Mouse (Mus musculus) liver, embryonic 12.5 days (tissue): ENCODE results near the gene Clca3a1. TPM values are rescaled to one million over a fixed set of nuclear protein-coding genes. Genes with fewer than 3 reads are reported as not detected.

Experiments
- ATAC-seq: fragments of 200-750 bp; cut with Nextera tagmentation; 2 replicates; pipeline ENCODE4 v1.8.0; 2017; ENCODE audit warnings: moderate number of reproducible peaks, mild to moderate bottlenecking, moderate library complexity
- H3K27ac ChIP-seq: fragments of 300-500 bp; sonication (generic); 2 replicates; pipeline ENCODE4 v1.5.1; 2016; ENCODE audit warnings: mild to moderate bottlenecking
- H3K27me3 ChIP-seq: fragments of 300-500 bp; sonication (generic); replicated peaks from 2 replicates; pipeline ENCODE4 v1.6.1; 2016; ENCODE audit warnings: mild to moderate bottlenecking, moderate library complexity
- H3K36me3 ChIP-seq: fragments of 300-500 bp; sonication (generic); 2 replicates; pipeline ENCODE4 v1.6.1; 2016; ENCODE audit warnings: mild to moderate bottlenecking, moderate library complexity
- H3K4me1 ChIP-seq: fragments of 300-500 bp; sonication (generic); 2 replicates; pipeline ENCODE4 v1.6.1; 2016
- H3K4me2 ChIP-seq: fragments of 300-500 bp; sonication (generic); 2 replicates; pipeline ENCODE4 v1.6.1; 2016; ENCODE audit warnings: mild to moderate bottlenecking, moderate library complexity
- H3K4me3 ChIP-seq: fragments of 300-500 bp; sonication (generic); 2 replicates; pipeline ENCODE4 v1.5.1; 2016; ENCODE audit warnings: mild to moderate bottlenecking, moderate library complexity
- H3K9ac ChIP-seq: fragments of 300-500 bp; sonication (generic); 2 replicates; pipeline ENCODE4 v1.6.1; 2016; ENCODE audit warnings: mild to moderate bottlenecking, moderate library complexity
- H3K9me3 ChIP-seq: fragments of 300-500 bp; sonication (generic); replicated peaks from 2 replicates; pipeline ENCODE4 v1.6.1; 2016; ENCODE audit warnings: mild to moderate bottlenecking, moderate library complexity
- WGBS: fragments of 180-500 bp; shearing (Covaris S2); methylation state at CpG from one replicate; pipeline ENCODE4 v1.1.7; 2016; ENCODE audit not compliant: insufficient replicate concordance; 5-methylcytosine and 5-hydroxymethylcytosine counted together
- polyA plus RNA-seq: library from polyadenylated mRNA; unstranded; fragments of >200 nt; fragmentation: Nextera tagmentation; extraction: Ambion mirVana; gene quantifications from 2 replicates; pipeline ENCODE4 v1.2.1, GENCODE M21; 2016

The Clca3a1 gene
- polyA plus RNA-seq, 1 experiment from 2014 or later = 3.0 TPM

- 81% methylated on average over 3 of the region's 3 CpGs for WGBS
- Histone ChIP-seq H3K9me3 (no peaks in the 10 kb centered on the region), H3K4me1 (peaks cover 58% of the 10 kb centered on the region), H3K36me3 (peaks cover 25% of the 10 kb centered on the region), H3K4me2 (peak overlapping the region; percentile 50; the same call in 1 of the 2 replicates), H3K27ac (no peak overlapping the region), H3K27me3 (no peaks in the 10 kb centered on the region), H3K9ac (no peak overlapping the region), H3K4me3 (no peak overlapping the region)
- no peak for ATAC-seq
Measured at GRCm38 (mm10) chr3:144717121-144717520, 43.7 kb downstream of the Clca3a1 start.

DNA sequence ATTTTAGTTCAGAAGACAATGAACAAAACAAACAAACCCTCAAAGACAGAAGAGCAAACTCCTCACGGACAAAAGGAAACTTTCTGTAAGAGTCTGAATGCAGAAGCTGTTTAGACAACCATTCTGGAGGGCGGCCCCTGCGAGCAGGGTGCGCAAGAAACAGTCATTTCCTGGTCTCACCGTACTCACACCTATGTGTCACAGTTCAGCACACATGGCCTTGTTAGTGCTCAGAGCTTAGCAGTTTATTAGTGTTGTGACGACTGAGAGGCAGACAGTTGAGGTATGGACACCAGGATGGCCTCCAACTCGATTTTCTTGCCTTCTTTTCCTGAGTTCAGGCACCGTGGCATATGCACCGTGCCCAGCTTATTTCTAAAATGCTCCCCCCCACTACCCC is 44.9 kb downstream of the Clca3a1 start:
- H3K9ac ChIP-seq = 0 out of 2 replicates have a peak overlapping the region, but pooled peaks have one; percentile 0
- no peak overlapping the region for H3K4me3 ChIP-seq
- peaks cover 46% of the 10 kb centered on the region for H3K4me1 ChIP-seq
- peaks cover 38% of the 10 kb centered on the region for H3K36me3 ChIP-seq
- no peaks in the 10 kb centered on the region for H3K9me3 ChIP-seq
- H3K27ac ChIP-seq = no peak overlapping the region
- WGBS = 63% methylated on average over 9 of the region's 9 CpGs
- no peaks in the 10 kb centered on the region for H3K27me3 ChIP-seq
- no peak overlapping the region for H3K4me2 ChIP-seq
- no peak for ATAC-seq

- Histone ChIP-seq H3K27ac (no peak overlapping the region), H3K4me3 (no peak overlapping the region), H3K9me3 (no peaks in the 10 kb centered on the region), H3K4me1 (peaks cover 41% of the 10 kb centered on the region), H3K36me3 (peaks cover 44% of the 10 kb centered on the region), H3K27me3 (no peaks in the 10 kb centered on the region), H3K9ac (no peak overlapping the region), H3K4me2 (no peak overlapping the region)
- 80% methylated on average over 7 of the region's 7 CpGs for WGBS
- ATAC-seq = no peak
Measured at GRCm38 (mm10) chr3:144715033-144715432, 45.7 kb downstream of the Clca3a1 start.

- Histone ChIP-seq H3K4me3 (no peak overlapping the region), H3K9ac (no peak overlapping the region), H3K9me3 (no peaks in the 10 kb centered on the region), H3K27me3 (no peaks in the 10 kb centered on the region), H3K36me3 (peaks cover 48% of the 10 kb centered on the region), H3K4me1 (peaks cover 41% of the 10 kb centered on the region), H3K27ac (no peak overlapping the region), H3K4me2 (no peak overlapping the region)
- 74% methylated on average over 8 of the region's 8 CpGs for WGBS
- ATAC-seq = no peak
Measured at GRCm38 (mm10) chr3:144714606-144715005, 46.2 kb downstream of the Clca3a1 start.

- Histone ChIP-seq H3K4me2 (no peak overlapping the region), H3K9me3 (no peaks in the 10 kb centered on the region), H3K27me3 (no peaks in the 10 kb centered on the region), H3K27ac (no peak overlapping the region), H3K4me1 (peaks cover 41% of the 10 kb centered on the region), H3K4me3 (no peak overlapping the region), H3K36me3 (peaks cover 51% of the 10 kb centered on the region), H3K9ac (no peak overlapping the region)
- 82% methylated on average over 7 of the region's 7 CpGs for WGBS
- no peak for ATAC-seq
Measured at GRCm38 (mm10) chr3:144714126-144714525, 46.7 kb downstream of the Clca3a1 start.

GRCm38 (mm10) chr3:144711607-144712206 is 49.1 kb downstream of the Clca3a1 start:
- 64% methylated on average over 6 of the region's 6 CpGs for WGBS
- H3K4me3 ChIP-seq = no peak overlapping the region
- peak; percentile 37 for ATAC-seq
- no peaks in the 10 kb centered on the region for H3K27me3 ChIP-seq
- no peak overlapping the region for H3K4me2 ChIP-seq
- peaks cover 22% of the 10 kb centered on the region for H3K4me1 ChIP-seq
- peaks cover 69% of the 10 kb centered on the region for H3K36me3 ChIP-seq
- no peak overlapping the region for H3K27ac ChIP-seq
- no peak overlapping the region for H3K9ac ChIP-seq
- no peaks in the 10 kb centered on the region for H3K9me3 ChIP-seq

GRCm38 (mm10) chr3:144708612-144709011 is 52.2 kb downstream of the Clca3a1 start:
- 88% methylated on average over 5 of the region's 5 CpGs for WGBS
- no peak for ATAC-seq
- H3K36me3 ChIP-seq = peaks cover 81% of the 10 kb centered on the region
- no peaks in the 10 kb centered on the region for H3K9me3 ChIP-seq
- no peak overlapping the region for H3K4me2 ChIP-seq
- no peaks in the 10 kb centered on the region for H3K4me1 ChIP-seq
- no peak overlapping the region for H3K9ac ChIP-seq
- no peaks in the 10 kb centered on the region for H3K27me3 ChIP-seq
- no peak overlapping the region for H3K27ac ChIP-seq
- no peak overlapping the region for H3K4me3 ChIP-seq

DNA sequence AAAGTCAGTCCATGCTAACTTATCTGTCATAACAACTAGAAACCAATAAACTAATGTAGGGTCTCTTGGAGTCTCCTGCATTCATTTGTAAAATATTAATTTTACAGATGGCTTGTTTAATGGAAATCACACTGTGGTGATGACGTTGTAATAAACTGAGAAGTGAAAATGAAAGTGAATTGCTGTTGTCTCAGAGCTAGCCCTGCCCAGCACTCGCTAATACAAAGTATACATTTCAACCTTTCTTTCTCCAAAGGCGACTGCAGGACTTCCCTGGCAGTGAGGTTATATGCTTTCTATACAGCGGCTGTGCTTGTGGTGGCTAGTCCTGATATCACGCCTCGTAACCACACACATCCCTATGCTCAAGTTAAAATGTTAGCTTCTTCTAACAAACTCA is 56.8 kb downstream of the Clca3a1 start:
- Histone ChIP-seq H3K4me1 (peaks cover 8% of the 10 kb centered on the region), H3K4me2 (no peak overlapping the region), H3K9ac (no peak overlapping the region), H3K27me3 (no peaks in the 10 kb centered on the region), H3K27ac (no peak overlapping the region), H3K9me3 (no peaks in the 10 kb centered on the region), H3K4me3 (no peak overlapping the region), H3K36me3 (peaks cover 75% of the 10 kb centered on the region)
- ATAC-seq = no peak
- 78% methylated on average over 6 of the region's 6 CpGs for WGBS

DNA sequence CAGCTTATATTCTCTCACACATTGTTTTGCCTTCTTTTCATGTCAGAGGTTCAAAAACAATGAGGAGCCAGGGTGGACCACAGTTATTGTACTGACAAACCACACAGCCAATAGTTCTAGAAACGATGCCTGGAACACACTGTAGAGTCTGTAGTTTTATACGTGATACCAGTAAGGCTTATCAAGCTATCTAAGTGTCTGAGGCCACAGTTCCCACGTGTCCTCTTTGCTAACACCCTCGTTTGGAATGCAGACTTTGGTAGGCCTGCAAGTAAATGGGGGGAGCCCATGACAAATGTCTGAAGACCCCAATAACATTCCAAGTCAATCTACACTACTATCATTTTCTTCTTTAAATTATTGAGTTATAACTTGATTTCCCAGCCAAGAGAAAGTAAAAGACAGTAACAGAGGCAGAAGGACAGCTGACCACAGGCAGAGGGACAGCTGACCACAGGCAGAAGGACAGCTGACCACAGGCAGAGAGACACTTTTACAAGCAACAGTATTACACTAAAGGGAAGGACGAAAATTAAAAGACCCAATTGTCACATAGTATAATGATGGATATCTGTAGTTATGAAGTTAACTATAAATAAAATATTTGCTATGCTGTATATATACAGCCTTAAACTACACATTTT is 61.9 kb downstream of the Clca3a1 start:
- Histone ChIP-seq H3K4me1 (peaks cover 20% of the 10 kb centered on the region), H3K36me3 (peaks cover 77% of the 10 kb centered on the region), H3K4me2 (no peak overlapping the region), H3K9ac (no peak overlapping the region), H3K27ac (no peak overlapping the region; the same call in 1 of the 2 replicates), H3K9me3 (no peaks in the 10 kb centered on the region), H3K4me3 (no peak overlapping the region), H3K27me3 (no peaks in the 10 kb centered on the region)
- no peak for ATAC-seq
- 38% methylated on average over 5 of the region's 5 CpGs for WGBS

DNA sequence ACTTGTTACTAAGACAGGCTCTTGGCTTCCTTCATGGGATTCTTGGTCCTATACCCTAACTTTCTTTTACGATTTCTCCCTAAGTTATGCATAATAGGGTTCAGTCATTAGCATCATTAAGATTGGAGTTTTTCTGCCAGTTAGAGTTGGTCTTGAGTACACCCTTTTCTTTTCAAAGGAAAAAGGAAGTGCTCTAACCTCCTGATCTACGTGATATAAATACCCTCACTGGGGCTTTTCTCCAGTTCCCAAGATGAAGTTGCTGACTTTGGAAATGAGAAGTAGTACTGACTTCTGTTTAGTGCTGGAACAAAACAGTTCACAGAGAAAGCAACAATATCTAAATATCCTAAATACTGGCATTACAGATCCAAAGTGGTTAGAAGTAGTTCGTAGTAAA is 62.8 kb downstream of the Clca3a1 start:
- Histone ChIP-seq H3K4me1 (peaks cover 20% of the 10 kb centered on the region), H3K4me2 (no peak overlapping the region), H3K27ac (no peak overlapping the region), H3K9me3 (no peaks in the 10 kb centered on the region), H3K4me3 (no peak overlapping the region), H3K27me3 (no peaks in the 10 kb centered on the region), H3K36me3 (peaks cover 78% of the 10 kb centered on the region), H3K9ac (no peak overlapping the region)
- ATAC-seq = no peak
- WGBS = 63% methylated on average over 3 of the region's 3 CpGs

DNA sequence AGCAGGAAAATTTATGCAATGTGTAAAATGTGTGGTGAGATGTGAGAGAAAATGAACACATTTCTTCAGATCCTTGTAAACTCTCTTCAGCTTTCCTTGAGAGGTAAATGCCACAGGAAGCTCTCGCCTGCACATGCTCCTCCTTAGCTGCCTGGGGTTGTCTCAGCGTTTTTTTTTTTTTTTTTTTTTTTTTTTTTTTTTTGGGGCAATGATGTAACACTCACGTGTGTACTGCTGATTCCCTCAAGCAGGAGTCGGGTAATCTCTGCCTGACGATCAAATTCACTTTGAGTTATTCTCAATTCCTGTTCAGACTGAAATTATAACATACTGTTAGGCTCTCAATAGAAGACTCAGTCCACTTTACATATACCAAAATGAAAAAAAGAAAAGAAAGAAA is 63.6 kb downstream of the Clca3a1 start:
- no peak overlapping the region for H3K27ac ChIP-seq
- H3K9ac ChIP-seq = no peak overlapping the region
- H3K4me2 ChIP-seq = no peak overlapping the region
- 58% methylated on average over 5 of the region's 5 CpGs for WGBS
- H3K27me3 ChIP-seq = no peaks in the 10 kb centered on the region
- H3K4me3 ChIP-seq = no peak overlapping the region
- ATAC-seq = no peak
- H3K36me3 ChIP-seq = peaks cover 78% of the 10 kb centered on the region
- H3K9me3 ChIP-seq = no peaks in the 10 kb centered on the region
- H3K4me1 ChIP-seq = peaks cover 20% of the 10 kb centered on the region

DNA sequence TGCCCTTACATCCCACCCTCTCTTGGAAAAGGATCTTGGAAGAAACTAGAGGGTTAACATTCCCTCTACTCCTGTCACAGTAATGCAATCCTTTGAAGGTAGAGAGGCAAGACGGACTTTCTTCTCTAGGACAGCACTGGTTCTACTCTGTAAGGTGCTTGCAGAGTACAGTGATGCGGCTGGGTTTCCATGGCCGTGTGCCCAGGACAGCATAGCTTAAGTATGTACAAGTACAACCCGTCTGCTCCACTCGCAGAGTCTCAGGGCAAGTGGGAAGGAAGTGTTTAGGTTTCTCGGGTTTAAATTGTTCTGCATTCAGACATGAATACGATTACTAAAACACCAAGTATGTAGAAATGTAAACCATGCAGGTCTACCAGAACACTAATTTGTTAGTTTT is 65.8 kb downstream of the Clca3a1 start:
- WGBS = 88% methylated on average over 7 of the region's 7 CpGs

More for the DNA sequence above, 65.8 kb downstream of the Clca3a1 start:
- no peak overlapping the region for H3K4me3 ChIP-seq
- no peak overlapping the region for H3K4me2 ChIP-seq
- no peak for ATAC-seq
- H3K9me3 ChIP-seq = no peaks in the 10 kb centered on the region
- no peaks in the 10 kb centered on the region for H3K27me3 ChIP-seq
- H3K27ac ChIP-seq = no peak overlapping the region
- peaks cover 83% of the 10 kb centered on the region for H3K36me3 ChIP-seq
- H3K9ac ChIP-seq = no peak overlapping the region
- peaks cover 23% of the 10 kb centered on the region for H3K4me1 ChIP-seq
